Mouse (Mus musculus): ENCODE measurements at regions not wholly inside any gene's neighbourhood (a gene's known extent, or its start where the extent isn't known, plus 50 kb on each side); places are given as distances from the start of the nearest gene placed in this dataset.

- DNase-seq (ENCODE audit: low spot score): no peak
Observed at GRCm38 (mm10) chr2:167848468-167849440, 83.1 kb upstream of the Ptpn1 start.

GRCm38 (mm10) chr2:167847281-167848077 lies 84.4 kb upstream of the Ptpn1 start:
- peak; percentile 47 for DNase-seq (ENCODE audit: low spot score)

GRCm38 (mm10) chr2:167845370-167845769 lies 86.5 kb upstream of the Ptpn1 start:
- DNase-seq (ENCODE audit: low spot score): no peak

GRCm38 (mm10) chr2:167844556-167844955 lies 87.3 kb upstream of the Ptpn1 start:
- peak; percentile 86 for DNase-seq (ENCODE audit: low spot score)

GRCm38 (mm10) chr2:167843921-167844320 lies 87.9 kb upstream of the Ptpn1 start:
- DNase-seq (ENCODE audit: low spot score): no peak

GRCm38 (mm10) chr2:167842993-167843392 lies 88.9 kb upstream of the Ptpn1 start:
- DNase-seq (ENCODE audit: low spot score): no peak

GRCm38 (mm10) chr2:167842473-167842872 lies 89.4 kb upstream of the Ptpn1 start:
- DNase-seq (ENCODE audit: low spot score): no peak

- no peak for DNase-seq (ENCODE audit: low spot score)
Observed at GRCm38 (mm10) chr2:167841339-167842240, 90.3 kb upstream of the Ptpn1 start.

GRCm38 (mm10) chr2:167840344-167840743 lies 91.5 kb upstream of the Ptpn1 start:
- no peak for DNase-seq (ENCODE audit: low spot score)

- no peak for DNase-seq (ENCODE audit: low spot score)
Observed at GRCm38 (mm10) chr2:167839324-167839981, 92.4 kb upstream of the Ptpn1 start.

GRCm38 (mm10) chr2:167837596-167837995 lies 94.3 kb upstream of the Ptpn1 start:
- no peak for DNase-seq (ENCODE audit: low spot score)

- no peak for DNase-seq (ENCODE audit: low spot score)
Observed at GRCm38 (mm10) chr2:167836611-167837010, 95.2 kb upstream of the Ptpn1 start.

- peak; percentile 73 for DNase-seq (ENCODE audit: low spot score)
Observed at GRCm38 (mm10) chr2:167834605-167835004, 97.3 kb upstream of the Ptpn1 start.

GRCm38 (mm10) chr2:167833290-167833953 lies 98.4 kb upstream of the Ptpn1 start:
- peak; percentile 90 for DNase-seq (ENCODE audit: low spot score)

- no peak for DNase-seq (ENCODE audit: low spot score)
Observed at GRCm38 (mm10) chr2:167831076-167832039, 100.5 kb upstream of the Ptpn1 start.

- DNase-seq (ENCODE audit: low spot score): peak; percentile 69
Observed at GRCm38 (mm10) chr2:167828258-167828657, 103.6 kb upstream of the Ptpn1 start.

- peak; percentile 53 for DNase-seq (ENCODE audit: low spot score)
Observed at GRCm38 (mm10) chr2:167826922-167827703, 104.7 kb upstream of the Ptpn1 start.

- no peak for DNase-seq (ENCODE audit: low spot score)
Observed at GRCm38 (mm10) chr2:167823513-167823912, 108.3 kb upstream of the Ptpn1 start.
